Mouse (Mus musculus) forebrain, embryonic 12.5 days (tissue): ENCODE results near the gene Gm11444. TPM values are rescaled to one million over a fixed set of nuclear protein-coding genes. Genes with fewer than 3 reads are reported as not detected.

Experiments
- ATAC-seq: fragments of 200-750 bp; cut with Nextera tagmentation; 2 replicates; pipeline ENCODE4 v1.8.0; 2017; ENCODE audit warnings: moderate TSS enrichment; ENCODE audit not compliant: low FRiP score
- H3K27ac ChIP-seq: fragments of 300-500 bp; sonication (generic); 2 replicates; pipeline ENCODE4 v1.5.1; 2016; ENCODE audit warnings: mild to moderate bottlenecking
- H3K27me3 ChIP-seq: fragments of 300-500 bp; sonication (generic); 2 replicates; pipeline ENCODE4 v1.6.1; 2016; ENCODE audit warnings: mild to moderate bottlenecking
- H3K36me3 ChIP-seq: fragments of 300-500 bp; sonication (generic); replicated peaks from 2 replicates; pipeline ENCODE4 v1.6.1; 2016; ENCODE audit warnings: mild to moderate bottlenecking
- H3K4me1 ChIP-seq: fragments of 300-500 bp; sonication (generic); 2 replicates; pipeline ENCODE4 v1.6.1; 2016
- H3K4me2 ChIP-seq: fragments of 300-500 bp; sonication (generic); 2 replicates; pipeline ENCODE4 v1.6.1; 2016; ENCODE audit warnings: mild to moderate bottlenecking, moderate library complexity
- H3K4me3 ChIP-seq: fragments of 300-500 bp; sonication (generic); replicated peaks from 2 replicates; pipeline ENCODE4 v1.5.1; 2016; ENCODE audit warnings: mild to moderate bottlenecking
- H3K9ac ChIP-seq: fragments of 300-500 bp; sonication (generic); 2 replicates; pipeline ENCODE4 v1.6.1; 2016; ENCODE audit warnings: mild to moderate bottlenecking
- H3K9me3 ChIP-seq: fragments of 300-500 bp; sonication (generic); 2 replicates; pipeline ENCODE4 v1.6.1; 2016
- WGBS: fragments of 180-500 bp; shearing (Covaris S2); methylation state at CpG from one replicate; pipeline ENCODE4 v1.1.7; 2016; 5-methylcytosine and 5-hydroxymethylcytosine counted together
- polyA plus RNA-seq: library from polyadenylated mRNA; unstranded; fragments of >200 nt; fragmentation: Nextera tagmentation; extraction: Ambion mirVana; gene quantifications from 2 replicates; pipeline ENCODE4 v1.2.1, GENCODE M21; 2016

The Gm11444 gene
- polyA plus RNA-seq, 1 experiment from 2014 or later: not detected

GRCm38 (mm10) chr11:85846509-85846908 lies 3.6 kb downstream of the Gm11444 start:
- H3K4me2 ChIP-seq: no peak overlapping the region
- H3K27me3 ChIP-seq: peaks cover 81% of the 10 kb centered on the region
- WGBS: 53% methylated on average over 4 of the region's 4 CpGs
- no peak for ATAC-seq
- H3K9me3 ChIP-seq: no peaks in the 10 kb centered on the region
- H3K9ac ChIP-seq: no peak overlapping the region
- H3K36me3 ChIP-seq: no peaks in the 10 kb centered on the region
- H3K4me3 ChIP-seq: no peak overlapping the region
- H3K27ac ChIP-seq: no peak overlapping the region
- H3K4me1 ChIP-seq: peaks cover 29% of the 10 kb centered on the region

GRCm38 (mm10) chr11:85845921-85846320 lies 4.2 kb downstream of the Gm11444 start:
- Histone ChIP-seq H3K27me3 (peaks cover 84% of the 10 kb centered on the region), H3K9me3 (no peaks in the 10 kb centered on the region), H3K4me2 (no peak overlapping the region), H3K4me3 (no peak overlapping the region), H3K36me3 (no peaks in the 10 kb centered on the region), H3K9ac (no peak overlapping the region), H3K27ac (no peak overlapping the region), H3K4me1 (peaks cover 29% of the 10 kb centered on the region)
- 49% methylated on average over 5 of the region's 5 CpGs for WGBS
- ATAC-seq: no peak

GRCm38 (mm10) chr11:85844971-85845370 lies 5.2 kb downstream of the Gm11444 start:
- Histone ChIP-seq H3K36me3 (no peaks in the 10 kb centered on the region), H3K9me3 (no peaks in the 10 kb centered on the region), H3K9ac (no peak overlapping the region), H3K4me3 (peak overlapping the region; percentile 46; the same call in 1 of the 2 replicates), H3K27me3 (peaks cover 86% of the 10 kb centered on the region), H3K27ac (no peak overlapping the region), H3K4me2 (peak overlapping the region; percentile 87; the same call in 1 of the 2 replicates), H3K4me1 (peaks cover 35% of the 10 kb centered on the region)
- ATAC-seq: no peak
- 29% methylated on average over 5 of the region's 5 CpGs for WGBS

- peak; percentile 61 for ATAC-seq
- Histone ChIP-seq H3K4me2 (peak overlapping the region; percentile 87), H3K27me3 (peaks cover 91% of the 10 kb centered on the region), H3K9ac (peak overlapping the region; percentile 51), H3K27ac (peak overlapping the region; percentile 69; the same call in 1 of the 2 replicates), H3K4me1 (peaks cover 35% of the 10 kb centered on the region), H3K4me3 (peak overlapping the region; percentile 46), H3K36me3 (no peaks in the 10 kb centered on the region), H3K9me3 (no peaks in the 10 kb centered on the region)
- 1% methylated on average over 54 of the region's 54 CpGs for WGBS
Observed at GRCm38 (mm10) chr11:85844144-85844965, 5.8 kb downstream of the Gm11444 start.

- no peaks in the 10 kb centered on the region for H3K9me3 ChIP-seq
- peak overlapping the region; percentile 66; the same call in 1 of the 2 replicates for H3K27ac ChIP-seq
Observed at GRCm38 (mm10) chr11:85843347-85843692, 6.8 kb downstream of the Gm11444 start.

GRCm38 (mm10) chr11:85842596-85843346 lies 7.4 kb downstream of the Gm11444 start:
- Histone ChIP-seq H3K4me2 (peak overlapping the region; percentile 87), H3K36me3 (no peaks in the 10 kb centered on the region), H3K27ac (peak overlapping the region; percentile 66; the same call in 1 of the 2 replicates), H3K4me3 (peak overlapping the region; percentile 46), H3K9me3 (no peaks in the 10 kb centered on the region), H3K9ac (peak overlapping the region; percentile 51; the same call in 1 of the 2 replicates), H3K27me3 (peaks cover 97% of the 10 kb centered on the region), H3K4me1 (peaks cover 40% of the 10 kb centered on the region)
- 4% methylated on average over 24 of the region's 24 CpGs for WGBS
- ATAC-seq: no peak

More at GRCm38 (mm10) chr11:85843347-85843692, 6.8 kb downstream of the Gm11444 start:
- Histone ChIP-seq H3K4me2 (peak overlapping the region; percentile 87), H3K27me3 (peaks cover 96% of the 10 kb centered on the region), H3K36me3 (no peaks in the 10 kb centered on the region), H3K4me1 (peaks cover 35% of the 10 kb centered on the region), H3K9ac (peak overlapping the region; percentile 51), H3K4me3 (peak overlapping the region; percentile 46)
- 0% methylated on average over 18 of the region's 18 CpGs for WGBS
- ATAC-seq: peak; percentile 76

GRCm38 (mm10) chr11:85841980-85842379 lies 8.2 kb downstream of the Gm11444 start:
- Histone ChIP-seq H3K9me3 (no peaks in the 10 kb centered on the region), H3K36me3 (no peaks in the 10 kb centered on the region), H3K27ac (no peak overlapping the region), H3K27me3 (peaks cover 99% of the 10 kb centered on the region), H3K4me1 (peaks cover 48% of the 10 kb centered on the region), H3K4me3 (peak overlapping the region; percentile 34), H3K4me2 (peak overlapping the region; percentile 87), H3K9ac (peak overlapping the region; percentile 41; the same call in 1 of the 2 replicates)
- WGBS: 0% methylated on average over 32 of the region's 32 CpGs
- peak; percentile 67 for ATAC-seq

- no peaks in the 10 kb centered on the region for H3K9me3 ChIP-seq
- no peak for ATAC-seq
- H3K9ac ChIP-seq: no peak overlapping the region
- H3K4me3 ChIP-seq: 0 out of 2 replicates have a peak overlapping the region, but pooled peaks have one; percentile 22
- H3K27ac ChIP-seq: no peak overlapping the region
- peaks cover 99% of the 10 kb centered on the region for H3K27me3 ChIP-seq
- H3K4me1 ChIP-seq: peaks cover 48% of the 10 kb centered on the region
- 0 out of 2 replicates have a peak overlapping the region, but pooled peaks have one; percentile 57 for H3K4me2 ChIP-seq
- WGBS: 8% methylated on average over 8 of the region's 8 CpGs
- H3K36me3 ChIP-seq: no peaks in the 10 kb centered on the region
Observed at GRCm38 (mm10) chr11:85841211-85841681, 8.9 kb downstream of the Gm11444 start.

GRCm38 (mm10) chr11:85840803-85841145 lies 9.4 kb downstream of the Gm11444 start:
- no peak overlapping the region for H3K9ac ChIP-seq
- H3K27me3 ChIP-seq: peaks cover 99% of the 10 kb centered on the region
- H3K4me3 ChIP-seq: peak overlapping the region; percentile 22
- peaks cover 48% of the 10 kb centered on the region for H3K4me1 ChIP-seq
- H3K36me3 ChIP-seq: no peaks in the 10 kb centered on the region
- ATAC-seq: no peak
- H3K9me3 ChIP-seq: no peaks in the 10 kb centered on the region
- WGBS: 0% methylated on average over 21 of the region's 21 CpGs
- H3K27ac ChIP-seq: no peak overlapping the region
- peak overlapping the region; percentile 25 for H3K4me2 ChIP-seq

- WGBS: 3% methylated on average over 27 of the region's 27 CpGs
Observed at GRCm38 (mm10) chr11:85840031-85840802, 9.9 kb downstream of the Gm11444 start.

GRCm38 (mm10) chr11:85839258-85840030 lies 10.7 kb downstream of the Gm11444 start:
- 7% methylated on average over 7 of the region's 7 CpGs for WGBS
- peaks cover 99% of the 10 kb centered on the region for H3K27me3 ChIP-seq
- H3K9ac ChIP-seq: no peak overlapping the region
- H3K36me3 ChIP-seq: no peaks in the 10 kb centered on the region
- H3K4me1 ChIP-seq: peaks cover 48% of the 10 kb centered on the region
- H3K4me3 ChIP-seq: no peak overlapping the region
- H3K27ac ChIP-seq: no peak overlapping the region
- H3K4me2 ChIP-seq: no peak overlapping the region
- no peak for ATAC-seq
- H3K9me3 ChIP-seq: no peaks in the 10 kb centered on the region

More at GRCm38 (mm10) chr11:85840031-85840802, 9.9 kb downstream of the Gm11444 start:
- no peaks in the 10 kb centered on the region for H3K9me3 ChIP-seq
- peaks cover 48% of the 10 kb centered on the region for H3K4me1 ChIP-seq
- H3K27ac ChIP-seq: no peak overlapping the region
- no peak overlapping the region for H3K9ac ChIP-seq
- peaks cover 99% of the 10 kb centered on the region for H3K27me3 ChIP-seq
- H3K4me3 ChIP-seq: peak overlapping the region; percentile 22
- H3K4me2 ChIP-seq: peak overlapping the region; percentile 25
- H3K36me3 ChIP-seq: no peaks in the 10 kb centered on the region
- ATAC-seq: no peak
